Mouse (Mus musculus) mature B cell (primary cell): ENCODE measurements around the gene Senp8.

Experiments
- in situ Hi-C: fragments of 300-500 bp; cut with MboI; formaldehyde crosslinking; loops from 2 replicates; pipeline ENCODE4 v1.14.3; 2019

The Senp8 gene

GRCm38 (mm10) chr9:59716275-59716898 is 34.1 kb downstream of the Senp8 start:
- in situ Hi-C loops = loop anchor here (10.0 kb wide), 1 partner anchor 268 kb away; no protein-coding TSS in a partner anchor

- in situ Hi-C loops = no loop called here
These were observed 41.3 kb downstream of the Senp8 start for GRCm38 (mm10) chr9:59709225-59709624.

- in situ Hi-C loops = no loop called here
These were observed 43.4 kb downstream of the Senp8 start for GRCm38 (mm10) chr9:59706850-59707825.

GRCm38 (mm10) chr9:59703099-59703498 is 47.4 kb downstream of the Senp8 start:
- in situ Hi-C loops = no loop called here

GRCm38 (mm10) chr9:59701094-59701493 is 49.4 kb downstream of the Senp8 start:
- in situ Hi-C loops = no loop called here

- in situ Hi-C loops = no loop called here
These were observed 54.1 kb downstream of the Senp8 start for GRCm38 (mm10) chr9:59696381-59696780.

GRCm38 (mm10) chr9:59695451-59695813 is 55.1 kb downstream of the Senp8 start:
- in situ Hi-C loops = no loop called here

GRCm38 (mm10) chr9:59694571-59695450 is 55.7 kb downstream of the Senp8 start:
- in situ Hi-C loops = no loop called here

GRCm38 (mm10) chr9:59692145-59692544 is 58.4 kb downstream of the Senp8 start:
- in situ Hi-C loops = no loop called here

- in situ Hi-C loops = no loop called here
These were observed 58.8 kb downstream of the Senp8 start for GRCm38 (mm10) chr9:59691635-59692094.

- in situ Hi-C loops = no loop called here
These were observed 63.0 kb downstream of the Senp8 start for GRCm38 (mm10) chr9:59687416-59688046.
